In the genomic region with DNA sequence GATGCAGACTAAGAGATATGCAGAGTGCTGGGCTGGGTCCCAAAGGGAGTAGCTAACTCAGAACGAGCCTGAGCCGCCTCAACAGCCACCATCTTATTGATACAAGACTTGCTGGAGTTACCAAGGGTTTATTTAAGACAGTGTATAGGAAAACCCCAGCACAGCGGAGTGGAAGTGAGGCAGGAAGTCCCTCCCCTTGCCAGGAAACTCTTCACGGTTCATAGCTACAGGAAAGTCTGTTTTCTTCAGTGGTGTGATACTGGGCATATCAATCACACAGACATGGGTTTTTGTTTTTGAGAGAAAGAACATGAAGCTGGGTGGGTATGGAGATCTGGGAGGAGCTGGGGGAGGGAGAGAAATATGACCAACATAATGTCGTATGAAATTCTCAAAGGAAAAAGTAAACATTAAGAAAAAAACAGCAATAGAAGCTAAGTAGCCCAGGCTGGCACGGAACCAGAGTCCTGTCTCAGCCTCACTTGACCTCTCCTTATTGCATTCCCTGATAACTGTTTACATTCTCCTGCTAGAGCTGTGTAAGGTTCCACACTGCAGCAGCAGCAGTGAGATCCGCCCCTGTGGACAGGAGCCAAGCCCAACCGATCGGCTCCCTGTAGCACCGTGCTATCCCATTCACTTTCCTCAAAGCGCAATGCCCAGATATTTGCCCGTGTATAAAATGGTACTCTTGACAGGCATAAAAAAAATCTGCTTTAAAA, we compare ENCODE assay signal across 8 mouse cellular contexts.
A peak's percentile ranks its signal among the peaks of the same experiment; 100 is the strongest.
DNase-seq lines count a peak whose midpoint lies in the region; ATAC-seq and TF ChIP-seq lines count a peak whose summit lies in the region.

No protein-coding gene starts in this region.

- 29% methylated on average over 12 of the region's 12 CpGs for WGBS in intestine, postnatal 0 days

- H3K4me2 ChIP-seq in intestine, postnatal 0 days (replicated peaks; ENCODE audit: low read depth): peak overlapping the region; percentile 59

- no peak for DNase-seq in cerebellum, adult 11 months
- DNase-seq in CD8-positive naive resting alpha-beta T cell, adult 2 months (ENCODE audit: low read depth in 2 of 2, low spot score in 2 of 2): peak; percentile 34 to 51
- peak; percentile 63 to 73 for DNase-seq in heart, adult 18-20 months
- peak; percentile 77 to 85 for DNase-seq in lung, adult 18-20 months
- DNase-seq in splenic B cell, adult 2 months (ENCODE audit: low read depth, low spot score): peak; percentile 80
- DNase-seq in right cerebral cortex, postnatal 4 days: no peak

- H3K9ac ChIP-seq in intestine, postnatal 0 days (ENCODE audit: low read depth, low read length): no peak overlapping the region

- no peak overlapping the region; the same call in 1 of the 2 replicates for H3K27ac ChIP-seq in intestine, postnatal 0 days (ENCODE audit: low read depth, low read length)

- peaks cover 5% of the 10 kb centered on the region; the same call in 1 of the 2 replicates for H3K36me3 ChIP-seq in intestine, postnatal 0 days (ENCODE audit: control insufficient read depth, insufficient read depth)
- no peaks in the 10 kb centered on the region for H3K36me3 ChIP-seq in splenic B cell, adult 2 months (ENCODE audit: control insufficient read depth, insufficient read depth, low read length, poor library complexity, severe bottlenecking)

- no peaks in the 10 kb centered on the region for H3K27me3 ChIP-seq in intestine, postnatal 0 days (replicated peaks; ENCODE audit: control insufficient read depth, insufficient read depth, low read length)
- no peaks in the 10 kb centered on the region for H3K27me3 ChIP-seq in splenic B cell, adult 2 months (ENCODE audit: control insufficient read depth, insufficient read depth, low read length, poor library complexity, severe bottlenecking)

- peaks cover 30% of the 10 kb centered on the region for H3K4me1 ChIP-seq in intestine, postnatal 0 days (replicated peaks; ENCODE audit: control insufficient read depth, insufficient read depth, low read length)

- no peak overlapping the region for H3K4me3 ChIP-seq in intestine, postnatal 0 days (ENCODE audit: low read depth, low read length)

- 0 out of 2 replicates have a peak, but pooled peaks have one; percentile 45 for ATAC-seq in cerebellum, adult (ENCODE audit: insufficient number of reproducible peaks, low FRiP score, low TSS enrichment)
- ATAC-seq in intestine, postnatal 0 days: no peak

- no peaks in the 10 kb centered on the region for H3K9me3 ChIP-seq in intestine, postnatal 0 days (ENCODE audit: control insufficient read depth)

- TF ChIP-seq CTCF in intestine, postnatal 0 days (IDR thresholded peaks at IDR 0.05; ENCODE audit: low read depth): no peak

Comparison
In these comparisons a context has a peak if more than half of its experiments do, and no peak if none do; other contexts are left out.
1. DNase-seq: peak in CD8-positive naive resting alpha-beta T cell, adult 2 months (2 of 2), heart, adult 18-20 months (2 of 2), lung, adult 18-20 months (2 of 2) and splenic B cell, adult 2 months (single experiment); none in cerebellum, adult 11 months (single experiment) and right cerebral cortex, postnatal 4 days (single experiment).